Mouse (Mus musculus) midbrain, embryonic 13.5 days (tissue): ENCODE data around the gene Iah1. TPM values are rescaled to one million over a fixed set of nuclear protein-coding genes. Genes with fewer than 3 reads are reported as not detected.
A peak's percentile ranks its signal among the peaks of the same experiment; 100 is the strongest.

Experiments
- ATAC-seq: fragments of 200-750 bp; cut with Nextera tagmentation; 2 replicates; pipeline ENCODE4 v1.8.0; 2017; ENCODE audit warnings: mild to moderate bottlenecking, moderate TSS enrichment, moderate library complexity
- H3K27ac ChIP-seq: fragments of 300-500 bp; sonication (generic); 2 replicates; pipeline ENCODE4 v1.5.1; 2015; ENCODE audit warnings: inconsistent platforms, mild to moderate bottlenecking, moderate library complexity
- H3K27me3 ChIP-seq: fragments of 300-500 bp; sonication (generic); 2 replicates; pipeline ENCODE4 v1.6.1; 2015; ENCODE audit warnings: mild to moderate bottlenecking, inconsistent platforms
- H3K36me3 ChIP-seq: fragments of 300-500 bp; sonication (generic); 2 replicates; pipeline ENCODE4 v1.6.1; 2015; ENCODE audit warnings: mild to moderate bottlenecking, inconsistent platforms
- H3K4me1 ChIP-seq: fragments of 300-500 bp; sonication (generic); replicated peaks from 2 replicates; pipeline ENCODE4 v1.6.1; 2015; ENCODE audit warnings: inconsistent platforms
- H3K4me2 ChIP-seq: fragments of 300-500 bp; sonication (generic); replicated peaks from 2 replicates; pipeline ENCODE4 v1.6.1; 2015; ENCODE audit warnings: moderate library complexity, mild to moderate bottlenecking, inconsistent platforms
- H3K4me3 ChIP-seq: fragments of 300-500 bp; sonication (generic); replicated peaks from 2 replicates; pipeline ENCODE4 v1.5.1; 2015; ENCODE audit warnings: mild to moderate bottlenecking, inconsistent platforms
- H3K9ac ChIP-seq: fragments of 300-500 bp; sonication (generic); replicated peaks from 2 replicates; pipeline ENCODE4 v1.6.1; 2015; ENCODE audit warnings: mild to moderate bottlenecking, inconsistent platforms
- H3K9me3 ChIP-seq: fragments of 300-500 bp; sonication (generic); 2 replicates; pipeline ENCODE4 v1.6.1; 2016; ENCODE audit warnings: mild to moderate bottlenecking, inconsistent platforms
- WGBS: fragments of 180-500 bp; shearing (Covaris S2); methylation state at CpG from one replicate; pipeline ENCODE4 v1.1.7; 2015; 5-methylcytosine and 5-hydroxymethylcytosine counted together
- polyA plus RNA-seq: library from polyadenylated mRNA; unstranded; fragments of >200 nt; fragmentation: Nextera tagmentation; extraction: Ambion mirVana; gene quantifications from 2 replicates; pipeline ENCODE4 v1.2.1, GENCODE M21; 2015

Gene Iah1
- polyA plus RNA-seq, 1 experiment from 2014 or later, result 44.7 TPM

DNA sequence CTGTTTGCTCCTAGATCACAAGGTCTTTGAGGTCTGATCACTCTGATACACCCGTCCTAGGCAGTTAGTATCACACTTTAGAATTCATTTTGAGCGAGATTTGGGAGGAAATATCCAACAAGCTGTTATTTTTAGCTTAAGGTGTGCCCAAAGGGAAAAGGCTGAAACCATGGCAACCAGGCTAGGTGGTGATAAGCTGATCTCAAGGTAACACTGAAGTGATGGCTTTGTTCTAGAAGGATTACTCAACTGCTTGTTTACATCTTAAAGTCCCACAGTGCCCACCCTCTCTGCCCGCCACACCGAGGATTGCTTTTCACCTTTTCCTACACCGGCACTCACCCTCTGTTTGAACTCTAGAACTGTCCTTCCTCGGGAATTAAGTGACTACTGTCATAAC is 26.5 kb upstream of the Iah1 start:
- WGBS, result 91% methylated on average over 6 of the region's 6 CpGs
- H3K36me3 ChIP-seq, result peaks cover 50% of the 10 kb centered on the region
- H3K9ac ChIP-seq, result no peak overlapping the region
- H3K4me3 ChIP-seq, result no peak overlapping the region
- no peak overlapping the region for H3K4me2 ChIP-seq
- H3K4me1 ChIP-seq, result peaks cover 28% of the 10 kb centered on the region
- ATAC-seq, result no peak
- no peak overlapping the region for H3K27ac ChIP-seq
- no peaks in the 10 kb centered on the region for H3K9me3 ChIP-seq
- no peaks in the 10 kb centered on the region for H3K27me3 ChIP-seq

DNA sequence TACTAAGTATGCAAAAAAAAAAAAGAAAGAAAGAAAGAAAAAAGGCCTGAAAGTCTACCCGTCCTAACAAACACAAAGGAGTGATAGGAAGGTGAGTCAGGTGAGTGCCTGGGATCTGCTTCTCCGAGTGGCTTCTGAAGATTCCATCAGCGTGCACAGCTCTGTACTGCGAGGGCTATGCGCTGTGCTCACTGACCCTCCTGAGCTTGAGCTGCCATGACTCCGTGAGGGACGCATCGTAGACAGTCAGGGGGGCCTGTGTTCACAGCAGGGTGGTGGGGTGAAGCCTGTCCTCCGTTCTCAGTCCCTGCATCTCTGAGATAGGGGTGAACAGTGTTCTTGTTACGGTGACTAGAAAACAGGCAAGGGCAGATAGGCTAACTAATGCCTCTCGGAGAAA is 17.3 kb upstream of the Iah1 start:
- H3K9me3 ChIP-seq, result no peaks in the 10 kb centered on the region
- ATAC-seq, result no peak
- no peak overlapping the region for H3K27ac ChIP-seq
- no peak overlapping the region for H3K4me3 ChIP-seq
- 97% methylated on average over 11 of the region's 11 CpGs for WGBS
- H3K4me1 ChIP-seq, result no peaks in the 10 kb centered on the region
- no peak overlapping the region for H3K9ac ChIP-seq
- H3K27me3 ChIP-seq, result no peaks in the 10 kb centered on the region
- no peak overlapping the region for H3K4me2 ChIP-seq
- H3K36me3 ChIP-seq, result peaks cover 90% of the 10 kb centered on the region

GRCm38 (mm10) chr12:21301324-21301723 is 14.9 kb upstream of the Iah1 start:
- H3K9ac ChIP-seq, result no peak overlapping the region
- peaks cover 85% of the 10 kb centered on the region for H3K36me3 ChIP-seq
- H3K4me3 ChIP-seq, result no peak overlapping the region
- ATAC-seq, result no peak
- H3K4me1 ChIP-seq, result no peaks in the 10 kb centered on the region
- H3K4me2 ChIP-seq, result no peak overlapping the region
- 93% methylated on average over 7 of the region's 7 CpGs for WGBS
- H3K9me3 ChIP-seq, result no peaks in the 10 kb centered on the region
- no peak overlapping the region for H3K27ac ChIP-seq
- H3K27me3 ChIP-seq, result no peaks in the 10 kb centered on the region

GRCm38 (mm10) chr12:21301932-21302331 is 14.3 kb upstream of the Iah1 start:
- H3K27me3 ChIP-seq, result no peaks in the 10 kb centered on the region
- H3K36me3 ChIP-seq, result peaks cover 85% of the 10 kb centered on the region
- 95% methylated on average over 8 of the region's 8 CpGs for WGBS
- no peak overlapping the region for H3K27ac ChIP-seq
- no peaks in the 10 kb centered on the region for H3K4me1 ChIP-seq
- H3K4me2 ChIP-seq, result no peak overlapping the region
- H3K9me3 ChIP-seq, result no peaks in the 10 kb centered on the region
- no peak overlapping the region for H3K9ac ChIP-seq
- no peak for ATAC-seq
- H3K4me3 ChIP-seq, result no peak overlapping the region

GRCm38 (mm10) chr12:21302361-21302783 is 13.8 kb upstream of the Iah1 start:
- Histone ChIP-seq H3K27ac (no peak overlapping the region), H3K36me3 (peaks cover 85% of the 10 kb centered on the region), H3K4me1 (no peaks in the 10 kb centered on the region), H3K4me3 (no peak overlapping the region), H3K27me3 (no peaks in the 10 kb centered on the region), H3K9ac (no peak overlapping the region), H3K9me3 (no peaks in the 10 kb centered on the region), H3K4me2 (no peak overlapping the region)
- ATAC-seq, result no peak
- WGBS, result 81% methylated on average over 5 of the region's 5 CpGs

GRCm38 (mm10) chr12:21305741-21306140 is 10.4 kb upstream of the Iah1 start:
- no peaks in the 10 kb centered on the region for H3K9me3 ChIP-seq
- H3K4me2 ChIP-seq, result no peak overlapping the region
- no peak overlapping the region for H3K9ac ChIP-seq
- H3K4me1 ChIP-seq, result no peaks in the 10 kb centered on the region
- no peak overlapping the region for H3K4me3 ChIP-seq
- no peak overlapping the region for H3K27ac ChIP-seq
- H3K36me3 ChIP-seq, result peaks cover 90% of the 10 kb centered on the region
- WGBS, result 95% methylated on average over 4 of the region's 4 CpGs
- no peak for ATAC-seq
- no peaks in the 10 kb centered on the region for H3K27me3 ChIP-seq

GRCm38 (mm10) chr12:21306721-21307120 is 9.5 kb upstream of the Iah1 start:
- no peak for ATAC-seq
- no peak overlapping the region for H3K9ac ChIP-seq
- H3K36me3 ChIP-seq, result peaks cover 91% of the 10 kb centered on the region
- no peaks in the 10 kb centered on the region for H3K4me1 ChIP-seq
- no peak overlapping the region for H3K4me3 ChIP-seq
- H3K27ac ChIP-seq, result no peak overlapping the region
- no peak overlapping the region for H3K4me2 ChIP-seq
- no peaks in the 10 kb centered on the region for H3K27me3 ChIP-seq
- 93% methylated on average over 4 of the region's 4 CpGs for WGBS
- no peaks in the 10 kb centered on the region for H3K9me3 ChIP-seq

DNA sequence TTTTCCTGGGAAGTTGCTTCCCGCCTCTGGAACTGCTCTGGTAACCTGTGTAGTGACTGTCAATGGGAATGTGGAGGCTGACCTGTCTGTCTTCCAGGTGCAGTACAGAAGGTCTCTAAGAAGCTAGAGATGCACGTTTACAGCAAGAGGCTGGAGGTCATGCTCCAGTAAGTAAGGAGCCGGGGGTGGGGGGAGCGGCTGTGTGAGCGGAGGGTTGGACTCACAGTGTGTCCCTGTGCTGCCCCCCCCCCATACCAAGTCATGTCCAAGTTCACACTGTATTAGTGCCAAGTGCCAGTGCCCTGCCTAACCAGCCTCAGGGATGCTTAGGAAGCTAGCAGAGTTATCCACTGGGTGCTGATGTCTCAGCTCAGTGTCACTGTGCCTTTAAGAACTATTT is 4.0 kb upstream of the Iah1 start:
- Histone ChIP-seq H3K9me3 (no peaks in the 10 kb centered on the region), H3K4me2 (no peak overlapping the region), H3K36me3 (peaks cover 79% of the 10 kb centered on the region), H3K9ac (no peak overlapping the region), H3K4me1 (peaks cover 2% of the 10 kb centered on the region; the same call in 1 of the 2 replicates), H3K4me3 (no peak overlapping the region), H3K27me3 (no peaks in the 10 kb centered on the region), H3K27ac (no peak overlapping the region)
- ATAC-seq, result no peak
- 87% methylated on average over 5 of the region's 5 CpGs for WGBS

DNA sequence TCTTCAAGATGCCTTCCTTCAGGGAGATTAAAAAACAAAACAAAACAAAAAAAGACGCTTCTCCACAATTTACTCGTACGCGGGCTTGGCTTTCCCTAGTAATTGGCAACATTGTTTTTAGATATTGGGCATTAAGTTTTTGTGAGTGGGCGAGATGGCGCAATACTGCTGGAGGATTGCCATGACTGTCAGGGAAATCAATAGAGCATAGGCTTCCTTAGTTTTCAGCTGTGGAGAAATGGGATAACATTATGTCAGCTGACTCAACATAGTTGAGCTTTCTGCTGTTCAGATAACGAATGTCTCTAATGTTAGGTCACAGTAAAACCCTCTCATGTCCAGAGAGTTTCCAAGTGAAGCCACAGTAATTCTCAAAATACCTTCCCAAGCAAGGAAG is 678 bp downstream of the Iah1 start:
- Histone ChIP-seq H3K4me3 (peak overlapping the region; percentile 67), H3K27ac (no peak overlapping the region), H3K36me3 (peaks cover 43% of the 10 kb centered on the region), H3K9me3 (no peaks in the 10 kb centered on the region), H3K4me2 (peak overlapping the region; percentile 72), H3K27me3 (no peaks in the 10 kb centered on the region), H3K4me1 (peaks cover 5% of the 10 kb centered on the region; the same call in 1 of the 2 replicates), H3K9ac (peak overlapping the region; percentile 74)
- 34% methylated on average over 7 of the region's 7 CpGs for WGBS
- no peak for ATAC-seq

GRCm38 (mm10) chr12:21318143-21318895 is 2.1 kb downstream of the Iah1 start:
- Histone ChIP-seq H3K36me3 (peaks cover 44% of the 10 kb centered on the region), H3K27me3 (no peaks in the 10 kb centered on the region), H3K4me1 (peaks cover 5% of the 10 kb centered on the region; the same call in 1 of the 2 replicates), H3K4me2 (no peak overlapping the region), H3K9ac (no peak overlapping the region), H3K27ac (no peak overlapping the region), H3K4me3 (no peak overlapping the region), H3K9me3 (no peaks in the 10 kb centered on the region)
- WGBS, result 77% methylated on average over 12 of the region's 12 CpGs
- ATAC-seq, result no peak

GRCm38 (mm10) chr12:21320317-21320716 is 4.1 kb downstream of the Iah1 start:
- no peak for ATAC-seq
- Histone ChIP-seq H3K4me2 (no peak overlapping the region), H3K36me3 (peaks cover 39% of the 10 kb centered on the region), H3K4me1 (peaks cover 5% of the 10 kb centered on the region; the same call in 1 of the 2 replicates), H3K4me3 (no peak overlapping the region), H3K27me3 (no peaks in the 10 kb centered on the region), H3K9ac (no peak overlapping the region), H3K9me3 (no peaks in the 10 kb centered on the region), H3K27ac (no peak overlapping the region)
- 93% methylated on average over 4 of the region's 4 CpGs for WGBS

GRCm38 (mm10) chr12:21321170-21321569 is 5.0 kb downstream of the Iah1 start:
- no peaks in the 10 kb centered on the region for H3K27me3 ChIP-seq
- no peak overlapping the region for H3K9ac ChIP-seq
- H3K27ac ChIP-seq, result no peak overlapping the region
- H3K4me2 ChIP-seq, result no peak overlapping the region
- no peak overlapping the region for H3K4me3 ChIP-seq
- no peak for ATAC-seq
- no peaks in the 10 kb centered on the region for H3K9me3 ChIP-seq
- H3K4me1 ChIP-seq, result peaks cover 5% of the 10 kb centered on the region; the same call in 1 of the 2 replicates
- WGBS, result 84% methylated on average over 9 of the region's 9 CpGs
- H3K36me3 ChIP-seq, result peaks cover 47% of the 10 kb centered on the region

DNA sequence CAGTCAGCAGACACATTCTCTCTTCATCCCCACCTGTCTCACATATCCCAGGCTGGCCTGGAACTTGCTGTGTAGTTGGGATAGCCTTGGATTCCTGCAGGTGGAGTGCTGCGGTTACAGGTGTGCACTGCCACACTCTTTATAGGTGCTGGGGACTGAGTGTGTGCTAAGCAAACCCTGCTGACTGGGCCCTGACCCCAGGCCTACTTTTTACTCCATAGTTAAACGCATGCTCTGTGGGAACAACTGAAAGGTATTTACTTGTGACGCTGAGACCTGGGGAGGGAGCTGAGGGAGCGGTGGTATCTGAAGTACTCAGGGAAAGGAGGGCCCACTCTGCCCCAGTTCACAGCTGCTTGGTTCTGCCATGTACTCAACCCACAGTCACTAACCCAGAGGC is 6.1 kb downstream of the Iah1 start:
- Histone ChIP-seq H3K4me3 (no peak overlapping the region), H3K9ac (no peak overlapping the region), H3K36me3 (peaks cover 57% of the 10 kb centered on the region), H3K4me1 (peaks cover 2% of the 10 kb centered on the region; the same call in 1 of the 2 replicates), H3K4me2 (no peak overlapping the region), H3K27me3 (no peaks in the 10 kb centered on the region), H3K27ac (no peak overlapping the region), H3K9me3 (no peaks in the 10 kb centered on the region)
- 88% methylated on average over 4 of the region's 4 CpGs for WGBS
- ATAC-seq, result no peak
